Mouse (Mus musculus): Measurements from ENCODE around the gene Treml1.

GRCm38 (mm10) chr17:48343065-48343464 is 16.7 kb upstream of the Treml1 start:
- no peak for TF ChIP-seq POLR2A (IDR thresholded peaks at IDR 0.05; ENCODE audit: control insufficient read depth, extremely low read depth, insufficient read depth, low read length, poor library complexity)
- TF ChIP-seq CTCF (IDR thresholded peaks at IDR 0.05; ENCODE audit: borderline replicate concordance, control insufficient read depth, extremely low read depth, insufficient read depth, low read length, poor library complexity) = no peak
